Mouse (Mus musculus): ENCODE measurements around the gene Tbpl1. TPM values are rescaled to one million over a fixed set of nuclear protein-coding genes. Genes with fewer than 3 reads are reported as not detected.

Tbpl1 gene
- total and polyA plus RNA-seq, 2 experiments from 2014 or later, result 39.6 to 58.3 TPM

DNA sequence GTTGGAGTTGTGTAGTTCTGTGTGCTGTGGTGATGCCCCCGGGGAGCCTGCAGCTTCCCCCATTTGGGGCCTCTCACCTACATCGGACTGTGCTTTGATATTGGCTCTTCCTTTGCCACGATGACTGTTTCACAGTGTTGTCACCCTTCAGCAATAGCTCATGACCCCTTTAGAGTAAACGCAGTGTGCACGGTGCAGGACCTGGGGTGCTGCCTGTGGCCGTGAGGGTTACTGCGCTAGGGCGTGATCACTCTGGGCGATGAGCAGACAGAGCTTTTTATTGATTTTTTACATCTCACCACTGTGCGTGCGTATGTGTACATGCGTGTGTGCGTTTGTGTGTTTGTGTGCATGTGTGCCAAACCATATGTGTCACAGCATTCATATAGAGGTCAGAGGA is 63.2 kb downstream of the Tbpl1 start:
- DNase-seq (ENCODE audit: low spot score) (no peak), ATAC-seq (no peak)
- Histone ChIP-seq H3K4me3 (ENCODE audit: low read length) (no peak overlapping the region), H3K27me3 (ENCODE audit: insufficient read depth, low read length) (no peaks in the 10 kb centered on the region), H3K4me2 (ENCODE audit: low read depth, low read length) (no peak overlapping the region), H3K4me1 (ENCODE audit: insufficient read depth, low read length) (no peaks in the 10 kb centered on the region), H3K36me3 (ENCODE audit: insufficient read depth, low read length) (no peaks in the 10 kb centered on the region), H3K9me3 (ENCODE audit: low read length) (no peaks in the 10 kb centered on the region), H3K27ac (no peak overlapping the region), H3K9ac (replicated peaks; ENCODE audit: low read length) (no peak overlapping the region)
- TF ChIP-seq CTCF (IDR thresholded peaks at IDR 0.05; ENCODE audit: low read depth), result no peak
- WGBS, result 94% methylated on average over 13 of the region's 13 CpGs

- no peak overlapping the region for H3K9ac ChIP-seq (replicated peaks; ENCODE audit: low read length)
These were observed 71.3 kb downstream of the Tbpl1 start for GRCm38 (mm10) chr10:22660286-22661000.

GRCm38 (mm10) chr10:22659386-22659725 is 72.4 kb downstream of the Tbpl1 start:
- Histone ChIP-seq H3K4me3 (ENCODE audit: low read length) (no peak overlapping the region), H3K9ac (replicated peaks; ENCODE audit: low read length) (no peak overlapping the region), H3K27me3 (ENCODE audit: insufficient read depth, low read length) (no peaks in the 10 kb centered on the region), H3K36me3 (ENCODE audit: insufficient read depth, low read length) (no peaks in the 10 kb centered on the region), H3K4me2 (ENCODE audit: low read depth, low read length) (no peak overlapping the region), H3K9me3 (ENCODE audit: low read length) (no peaks in the 10 kb centered on the region), H3K27ac (no peak overlapping the region), H3K4me1 (ENCODE audit: insufficient read depth, low read length) (no peaks in the 10 kb centered on the region)
- DNase-seq (ENCODE audit: low spot score), result no peak
- no peak for ATAC-seq
- no peak for TF ChIP-seq CTCF (IDR thresholded peaks at IDR 0.05; ENCODE audit: low read depth)
- WGBS, result 60% methylated on average over 10 of the region's 10 CpGs

More at GRCm38 (mm10) chr10:22660286-22661000, 71.3 kb downstream of the Tbpl1 start:
- no peak for DNase-seq (ENCODE audit: low spot score)
- no peaks in the 10 kb centered on the region for H3K27me3 ChIP-seq (ENCODE audit: insufficient read depth, low read length)
- no peaks in the 10 kb centered on the region for H3K4me1 ChIP-seq (ENCODE audit: insufficient read depth, low read length)
- no peak for TF ChIP-seq CTCF (IDR thresholded peaks at IDR 0.05; ENCODE audit: low read depth)
- 79% methylated on average over 5 of the region's 5 CpGs for WGBS
- H3K36me3 ChIP-seq (ENCODE audit: insufficient read depth, low read length), result no peaks in the 10 kb centered on the region
- no peak overlapping the region for H3K4me2 ChIP-seq (ENCODE audit: low read depth, low read length)
- no peak overlapping the region for H3K27ac ChIP-seq
- no peaks in the 10 kb centered on the region for H3K9me3 ChIP-seq (ENCODE audit: low read length)
- no peak for ATAC-seq
- no peak overlapping the region for H3K4me3 ChIP-seq (ENCODE audit: low read length)

DNA sequence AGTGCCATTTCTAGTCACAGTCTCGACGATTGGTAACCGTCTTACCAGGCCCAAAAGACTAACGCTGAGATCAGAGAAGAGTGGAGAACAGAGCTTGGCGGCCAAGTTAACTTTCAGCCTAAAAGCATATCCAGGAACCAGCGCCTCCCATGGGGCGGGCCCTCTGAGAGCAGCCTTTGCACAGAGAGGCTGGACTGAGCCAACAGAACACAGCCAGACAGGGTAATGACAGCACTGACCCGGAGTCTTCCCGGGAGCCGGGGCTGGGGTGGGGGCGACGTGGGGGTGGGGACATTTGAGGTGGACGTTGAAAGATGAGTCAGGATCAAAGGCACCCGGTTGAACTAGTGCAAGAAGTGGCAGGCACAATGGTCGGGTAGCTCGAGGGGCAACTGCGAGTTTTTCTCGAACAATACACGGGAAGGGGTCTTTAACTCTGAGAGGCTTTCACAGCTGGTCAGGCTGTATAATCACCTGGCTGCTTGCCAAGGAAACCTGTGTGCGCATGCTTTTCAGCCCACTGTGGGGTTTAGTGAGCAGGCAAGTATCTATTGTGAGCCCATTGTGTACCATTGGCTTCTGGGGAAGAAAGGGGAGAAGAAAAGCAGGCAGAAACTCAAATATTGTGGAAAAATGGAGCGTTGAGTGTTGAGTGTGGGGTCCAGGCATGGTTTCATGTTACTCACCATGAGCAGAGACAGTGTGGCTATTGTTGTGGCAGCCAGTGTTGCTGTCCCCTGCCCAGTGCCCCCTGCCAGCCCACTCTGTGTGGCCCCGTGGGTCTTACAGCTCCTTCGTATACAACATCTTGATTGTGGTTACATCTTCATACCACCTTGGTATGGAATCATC is 73.0 kb downstream of the Tbpl1 start:
- WGBS, result 19% methylated on average over 23 of the region's 23 CpGs
- H3K27ac ChIP-seq, result no peak overlapping the region

More for the DNA sequence above, 73.0 kb downstream of the Tbpl1 start:
- TF ChIP-seq CTCF (IDR thresholded peaks at IDR 0.05; ENCODE audit: low read depth), result peak; percentile 7; the same call in 1 of the 2 replicates
- peak; percentile 84 for ATAC-seq
- H3K9me3 ChIP-seq (ENCODE audit: low read length), result no peaks in the 10 kb centered on the region
- no peaks in the 10 kb centered on the region for H3K4me1 ChIP-seq (ENCODE audit: insufficient read depth, low read length)
- H3K36me3 ChIP-seq (ENCODE audit: insufficient read depth, low read length), result no peaks in the 10 kb centered on the region
- H3K27me3 ChIP-seq (ENCODE audit: insufficient read depth, low read length), result no peaks in the 10 kb centered on the region
- peak overlapping the region; percentile 46 for H3K4me2 ChIP-seq (ENCODE audit: low read depth, low read length)
- H3K4me3 ChIP-seq (ENCODE audit: low read length), result no peak overlapping the region
- no peak overlapping the region for H3K9ac ChIP-seq (replicated peaks; ENCODE audit: low read length)
- peak; percentile 86 for DNase-seq (ENCODE audit: low spot score)

Small RNA genes lying within 50 kb of the gene (microRNA-seq; reads per million reads assigned to microRNA genes)
- 0 to 1.4 reads per million in 2 experiments for gene Mir7663

Other genes with a start within 250 kb of the Tbpl1 start
- gene Slc2a12, start 86.9 kb downstream of the Tbpl1 start, total RNA-seq (2014; rRNA removed), result 8.1 and 10.0 TPM in 2 replicates
- gene Slc2a12, start 86.9 kb downstream of the Tbpl1 start, polyA plus RNA-seq (2015; fragmentation: Nextera tagmentation; extraction: Ambion mirVana), result 7.9 and 8.5 TPM in 2 replicates
- 0.47 TPM in 1 of 2 replicates, not detected in the other for gene Tcf21, start 88.2 kb upstream of the Tbpl1 start, total RNA-seq (2014; rRNA removed)
- gene Tcf21, start 88.2 kb upstream of the Tbpl1 start, polyA plus RNA-seq (2015; fragmentation: Nextera tagmentation; extraction: Ambion mirVana), result 0.89 and 1.4 TPM in 2 replicates